Mouse (Mus musculus): ENCODE results near the gene Foxp1.

The Foxp1 gene

GRCm38 (mm10) chr6:99063982-99064484 is 458.5 kb downstream of the Foxp1 start:
- no peak for DNase-seq (ENCODE audit: low read depth in 1 of 2, low spot score in 2 of 2)

DNA sequence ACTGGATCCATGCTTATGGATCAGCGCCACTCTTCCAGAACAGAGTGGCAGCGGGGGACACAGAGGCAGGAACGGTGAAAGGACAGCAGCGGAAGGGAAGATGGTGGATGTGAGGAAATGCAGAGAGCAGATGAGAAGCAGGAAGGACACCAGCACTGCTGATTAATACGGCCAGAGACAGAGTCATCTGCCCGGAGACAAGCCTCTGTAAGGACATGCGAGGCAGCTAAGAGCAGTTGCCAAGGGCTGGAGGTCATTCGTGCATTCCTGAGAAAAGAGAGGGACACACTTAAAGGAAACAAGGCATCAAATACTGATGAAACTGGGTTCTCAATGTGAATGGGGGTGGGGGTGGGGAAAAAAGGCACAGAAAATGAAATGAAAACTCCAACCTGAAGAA is 459.6 kb downstream of the Foxp1 start:
- DNase-seq (ENCODE audit: low read depth in 1 of 2, low spot score in 2 of 2): no peak

DNA sequence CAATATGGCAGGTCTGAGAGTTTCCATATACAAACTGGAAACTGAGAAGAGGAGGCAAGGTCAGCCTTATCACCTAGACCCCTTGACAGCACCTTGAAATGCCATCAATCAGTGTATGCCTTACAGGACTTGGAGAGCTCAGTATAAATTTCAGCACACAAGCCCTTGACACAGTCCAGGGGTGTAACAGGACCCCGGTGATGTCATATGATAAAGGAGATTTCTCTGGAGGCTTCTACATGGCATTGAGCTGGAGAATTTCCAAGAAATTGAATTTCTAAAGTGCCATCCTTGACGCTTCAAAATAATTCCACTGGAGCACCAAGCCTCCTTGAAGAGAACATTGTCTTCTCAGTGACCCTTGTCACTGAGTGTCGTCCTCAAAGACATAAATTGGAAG is 463.8 kb downstream of the Foxp1 start:
- DNase-seq (ENCODE audit: low read depth in 1 of 2, low spot score in 2 of 2): no peak

- peak; percentile 13 to 43 for DNase-seq (ENCODE audit: low read depth in 1 of 2, low spot score in 2 of 2)
These were observed 465.4 kb downstream of the Foxp1 start for GRCm38 (mm10) chr6:99057113-99057553.

- DNase-seq (ENCODE audit: low read depth in 1 of 2, low spot score in 2 of 2): no peak
These were observed 466.1 kb downstream of the Foxp1 start for GRCm38 (mm10) chr6:99056379-99056778.

DNA sequence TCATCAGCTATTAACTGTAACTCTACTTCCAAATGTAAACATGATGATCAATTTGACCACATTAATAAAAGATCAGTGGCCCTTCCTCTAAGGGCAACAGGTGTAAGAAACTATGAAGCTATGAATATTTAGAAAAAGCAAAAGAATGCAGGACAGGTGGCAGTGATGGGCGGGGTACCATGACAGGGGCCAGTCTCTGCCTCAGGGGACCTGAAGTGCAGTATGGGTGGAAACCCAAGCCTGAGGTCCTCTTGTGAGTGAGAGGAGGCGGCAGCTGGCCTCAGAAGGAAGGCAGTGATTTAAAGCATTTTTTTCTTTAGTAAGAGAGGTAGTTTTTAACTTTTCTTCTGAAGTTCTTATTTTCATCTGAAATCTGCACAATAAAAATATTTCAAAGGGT is 468.5 kb downstream of the Foxp1 start:
- DNase-seq (ENCODE audit: low read depth in 1 of 2, low spot score in 2 of 2): no peak

DNA sequence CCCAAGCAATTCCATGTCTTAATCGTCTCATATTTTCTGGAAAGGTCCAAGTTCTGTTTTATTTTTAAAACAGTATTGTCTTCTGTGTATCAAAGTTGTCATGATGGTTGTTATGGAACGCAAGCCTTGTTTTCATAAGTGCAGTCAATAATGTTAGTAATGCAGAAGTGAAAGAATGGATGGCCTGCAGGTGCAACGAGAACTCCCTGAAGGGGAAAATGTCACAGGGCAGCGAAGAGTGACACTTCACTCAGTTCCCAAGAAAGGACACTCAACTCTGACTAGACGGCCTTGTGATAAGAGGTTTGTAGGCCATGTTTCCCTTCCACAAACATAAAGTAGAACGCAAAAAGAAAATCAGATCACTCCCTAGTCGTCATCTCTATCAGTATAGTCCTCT is 469.4 kb downstream of the Foxp1 start:
- peak in 1 of 2 experiments; percentile 25 for DNase-seq (ENCODE audit: low read depth in 1 of 2, low spot score in 2 of 2)

DNA sequence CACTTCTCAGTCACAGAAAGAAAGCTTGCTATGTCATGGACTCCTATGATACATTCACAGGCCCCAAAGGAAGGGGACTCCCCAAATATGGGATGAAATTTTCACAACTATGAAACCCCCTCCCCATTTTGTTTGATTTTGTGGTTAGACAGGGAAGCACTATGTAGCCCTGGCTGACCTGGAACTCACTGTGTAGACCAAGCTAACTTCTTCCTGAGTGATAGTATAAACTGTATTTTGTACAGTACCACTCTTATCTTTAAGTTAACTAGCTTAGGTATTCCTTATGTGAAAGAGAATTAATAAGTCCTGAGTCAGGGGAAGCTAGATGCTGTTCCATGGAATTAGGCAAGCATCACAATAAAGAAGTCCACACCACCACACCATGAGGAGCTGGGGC is 470.8 kb downstream of the Foxp1 start:
- no peak for DNase-seq (ENCODE audit: low read depth in 1 of 2, low spot score in 2 of 2)

GRCm38 (mm10) chr6:99050288-99051006 is 472.1 kb downstream of the Foxp1 start:
- no peak for DNase-seq (ENCODE audit: low read depth in 1 of 2, low spot score in 2 of 2)

GRCm38 (mm10) chr6:99047322-99047721 is 475.2 kb downstream of the Foxp1 start:
- DNase-seq (ENCODE audit: low read depth in 1 of 2, low spot score in 2 of 2): no peak

- DNase-seq (ENCODE audit: low read depth in 1 of 2, low spot score in 2 of 2): no peak
These were observed 476.4 kb downstream of the Foxp1 start for GRCm38 (mm10) chr6:99045845-99046788.

GRCm38 (mm10) chr6:99043932-99044664 is 478.4 kb downstream of the Foxp1 start:
- no peak for DNase-seq (ENCODE audit: low read depth in 1 of 2, low spot score in 2 of 2)

GRCm38 (mm10) chr6:99043226-99043625 is 479.3 kb downstream of the Foxp1 start:
- no peak for DNase-seq (ENCODE audit: low read depth in 1 of 2, low spot score in 2 of 2)

- DNase-seq (ENCODE audit: low read depth in 1 of 2, low spot score in 2 of 2): no peak
These were observed 480.2 kb downstream of the Foxp1 start for GRCm38 (mm10) chr6:99042175-99042954.

DNA sequence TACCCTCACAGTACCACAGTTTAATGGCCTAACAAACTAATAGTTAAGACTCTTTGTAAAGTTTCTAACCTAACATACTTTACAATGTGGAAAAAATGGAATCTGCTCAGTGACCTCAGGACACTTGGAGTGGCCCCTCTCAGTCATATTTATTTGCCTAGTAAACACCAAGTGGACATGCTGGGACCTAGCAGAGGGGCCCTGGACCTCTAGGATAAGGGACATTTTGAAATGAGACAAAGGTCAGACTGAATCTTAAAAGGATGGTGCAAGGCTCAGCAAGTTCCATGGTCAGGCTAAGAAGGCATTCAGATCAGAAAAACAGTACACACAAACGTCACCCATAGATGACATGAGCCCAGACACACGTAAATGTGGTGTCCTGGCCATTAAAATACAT is 483.5 kb downstream of the Foxp1 start:
- DNase-seq (ENCODE audit: low read depth in 1 of 2, low spot score in 2 of 2): no peak

- DNase-seq (ENCODE audit: low read depth in 1 of 2, low spot score in 2 of 2): no peak
These were observed 486.8 kb downstream of the Foxp1 start for GRCm38 (mm10) chr6:99035459-99036375.

DNA sequence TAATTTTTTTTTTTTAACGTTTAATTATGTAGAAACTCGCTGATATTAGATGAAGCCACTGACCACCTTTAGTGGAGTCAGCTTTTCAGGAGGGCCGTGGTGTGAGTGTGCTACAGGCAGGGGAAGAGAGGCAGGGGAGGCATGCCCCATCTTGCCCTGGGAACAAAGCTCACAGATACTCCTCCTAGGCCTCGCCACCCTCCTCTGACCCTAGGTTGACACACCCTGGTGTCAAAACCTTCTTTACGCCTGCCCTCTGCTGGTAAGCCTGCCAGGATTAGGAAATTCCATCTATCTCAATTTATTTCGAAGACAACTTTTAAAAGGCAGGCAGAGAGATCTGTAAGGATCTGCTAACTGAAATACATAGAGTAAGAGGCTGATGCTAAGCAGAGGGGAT is 489.5 kb downstream of the Foxp1 start:
- no peak for DNase-seq (ENCODE audit: low read depth in 1 of 2, low spot score in 2 of 2)

- DNase-seq (ENCODE audit: low read depth in 1 of 2, low spot score in 2 of 2): no peak
These were observed 491.1 kb downstream of the Foxp1 start for GRCm38 (mm10) chr6:99031321-99031903.

- no peak for DNase-seq (ENCODE audit: low read depth in 1 of 2, low spot score in 2 of 2)
These were observed 492.3 kb downstream of the Foxp1 start for GRCm38 (mm10) chr6:99030251-99030650.

All from monocyte, adult 2 months (primary cell).